Mouse (Mus musculus) heart, embryonic 16.5 days (tissue): ENCODE data around the gene Mrln. TPM values are rescaled to one million over a fixed set of nuclear protein-coding genes. Genes with fewer than 3 reads are reported as not detected.

ENCODE experiments used
- ATAC-seq: fragments of 200-750 bp; cut with Nextera tagmentation; replicated peaks from 2 replicates; pipeline ENCODE4 v1.8.0; 2017; ENCODE audit warnings: moderate number of reproducible peaks; ENCODE audit not compliant: insufficient read depth, low FRiP score; ENCODE audit errors: extremely low read depth
- H3K27ac ChIP-seq: fragments of 300-500 bp; sonication (generic); 2 replicates; pipeline ENCODE4 v1.5.1; 2014; ENCODE audit warnings: mild to moderate bottlenecking, low read length, control low read depth, moderate library complexity
- H3K27me3 ChIP-seq: fragments of 300-500 bp; sonication (generic); 2 replicates; pipeline ENCODE4 v1.6.1; 2014; ENCODE audit warnings: low read length, mixed read lengths; ENCODE audit not compliant: control insufficient read depth, insufficient read depth
- H3K36me3 ChIP-seq: fragments of 300-500 bp; sonication (generic); 2 replicates; pipeline ENCODE4 v1.6.1; 2014; ENCODE audit not compliant: control insufficient read depth, insufficient read depth
- H3K4me1 ChIP-seq: fragments of 300-500 bp; sonication (generic); 2 replicates; pipeline ENCODE4 v1.6.1; 2014; ENCODE audit warnings: low read length, mixed read lengths; ENCODE audit not compliant: control insufficient read depth, insufficient read depth
- H3K4me2 ChIP-seq: fragments of 300-500 bp; sonication (generic); 2 replicates; pipeline ENCODE4 v1.6.1; 2014; ENCODE audit warnings: low read depth, mild to moderate bottlenecking, control low read depth, low read length
- H3K4me3 ChIP-seq: fragments of 300-500 bp; sonication (generic); 2 replicates; pipeline ENCODE4 v1.5.1; 2014; ENCODE audit warnings: mild to moderate bottlenecking, control low read depth, low read length
- H3K9ac ChIP-seq: fragments of 300-500 bp; sonication (generic); 2 replicates; pipeline ENCODE4 v1.6.1; 2014; ENCODE audit warnings: low read length, control low read depth
- H3K9me3 ChIP-seq: fragments of 300-500 bp; sonication (generic); replicated peaks from 2 replicates; pipeline ENCODE4 v1.6.1; 2016; ENCODE audit warnings: low read length; ENCODE audit not compliant: control insufficient read depth
- WGBS: fragments of 180-500 bp; shearing (Covaris S2); extraction: QIAGEN DNeasy Blood & Tissue Kit; methylation state at CpG from one replicate; pipeline ENCODE4 v1.1.7; 2014; 5-methylcytosine and 5-hydroxymethylcytosine counted together
- polyA plus RNA-seq: library from polyadenylated mRNA; unstranded; fragments of >200 nt; fragmentation: Nextera tagmentation; extraction: Ambion mirVana; gene quantifications from 2 replicates; pipeline ENCODE4 v1.2.1, GENCODE M21; 2015

The Mrln gene
- polyA plus RNA-seq, 1 experiment from 2014 or later = 1.9 TPM

GRCm38 (mm10) chr10:70186136-70186535 lies 18.3 kb upstream of the Mrln start:
- no peak for ATAC-seq
- H3K4me3 ChIP-seq = no peak overlapping the region
- H3K4me1 ChIP-seq = peaks cover 28% of the 10 kb centered on the region
- H3K9me3 ChIP-seq = no peaks in the 10 kb centered on the region
- H3K27me3 ChIP-seq = no peaks in the 10 kb centered on the region
- H3K27ac ChIP-seq = no peak overlapping the region
- WGBS = 68% methylated on average over 9 of the region's 9 CpGs
- no peak overlapping the region for H3K4me2 ChIP-seq
- H3K36me3 ChIP-seq = peaks cover 30% of the 10 kb centered on the region
- no peak overlapping the region for H3K9ac ChIP-seq

- H3K4me2 ChIP-seq = no peak overlapping the region
- WGBS = 78% methylated on average over 7 of the region's 7 CpGs
- H3K4me3 ChIP-seq = no peak overlapping the region
- H3K36me3 ChIP-seq = peaks cover 30% of the 10 kb centered on the region
- H3K27me3 ChIP-seq = no peaks in the 10 kb centered on the region
- H3K9ac ChIP-seq = no peak overlapping the region
- H3K9me3 ChIP-seq = no peaks in the 10 kb centered on the region
- H3K4me1 ChIP-seq = peaks cover 24% of the 10 kb centered on the region
- no peak overlapping the region for H3K27ac ChIP-seq
- ATAC-seq = no peak
Measured at GRCm38 (mm10) chr10:70186586-70186985, 17.9 kb upstream of the Mrln start.

GRCm38 (mm10) chr10:70189864-70190263 lies 14.6 kb upstream of the Mrln start:
- ATAC-seq = no peak
- Histone ChIP-seq H3K4me1 (peaks cover 8% of the 10 kb centered on the region), H3K27me3 (no peaks in the 10 kb centered on the region), H3K27ac (no peak overlapping the region), H3K9ac (no peak overlapping the region), H3K36me3 (peaks cover 33% of the 10 kb centered on the region), H3K4me3 (no peak overlapping the region), H3K9me3 (no peaks in the 10 kb centered on the region), H3K4me2 (no peak overlapping the region)
- 81% methylated on average over 13 of the region's 13 CpGs for WGBS

GRCm38 (mm10) chr10:70194283-70194682 lies 10.2 kb upstream of the Mrln start:
- no peaks in the 10 kb centered on the region for H3K27me3 ChIP-seq
- 69% methylated on average over 9 of the region's 9 CpGs for WGBS
- no peak for ATAC-seq

GRCm38 (mm10) chr10:70195279-70195678 lies 9.2 kb upstream of the Mrln start:
- Histone ChIP-seq H3K9ac (no peak overlapping the region), H3K9me3 (no peaks in the 10 kb centered on the region), H3K27me3 (no peaks in the 10 kb centered on the region), H3K36me3 (peaks cover 3% of the 10 kb centered on the region), H3K4me1 (no peaks in the 10 kb centered on the region), H3K4me2 (no peak overlapping the region), H3K27ac (no peak overlapping the region), H3K4me3 (no peak overlapping the region)
- 65% methylated on average over 7 of the region's 7 CpGs for WGBS
- ATAC-seq = no peak

More at GRCm38 (mm10) chr10:70194283-70194682, 10.2 kb upstream of the Mrln start:
- no peaks in the 10 kb centered on the region for H3K9me3 ChIP-seq
- H3K36me3 ChIP-seq = peaks cover 12% of the 10 kb centered on the region
- no peak overlapping the region for H3K27ac ChIP-seq
- no peak overlapping the region for H3K4me2 ChIP-seq
- H3K9ac ChIP-seq = no peak overlapping the region
- no peaks in the 10 kb centered on the region for H3K4me1 ChIP-seq
- H3K4me3 ChIP-seq = no peak overlapping the region

GRCm38 (mm10) chr10:70195786-70196185 lies 8.7 kb upstream of the Mrln start:
- no peaks in the 10 kb centered on the region for H3K9me3 ChIP-seq
- H3K36me3 ChIP-seq = peaks cover 3% of the 10 kb centered on the region; the same call in 1 of the 2 replicates
- H3K4me2 ChIP-seq = no peak overlapping the region
- 50% methylated on average over 7 of the region's 7 CpGs for WGBS
- ATAC-seq = peak; percentile 63
- H3K4me1 ChIP-seq = no peaks in the 10 kb centered on the region
- H3K9ac ChIP-seq = no peak overlapping the region
- no peak overlapping the region for H3K4me3 ChIP-seq
- no peak overlapping the region for H3K27ac ChIP-seq
- H3K27me3 ChIP-seq = no peaks in the 10 kb centered on the region

- 86% methylated on average over 6 of the region's 6 CpGs for WGBS
- H3K27ac ChIP-seq = no peak overlapping the region
- H3K9ac ChIP-seq = no peak overlapping the region
- no peak overlapping the region for H3K4me2 ChIP-seq
- H3K4me1 ChIP-seq = no peaks in the 10 kb centered on the region
- no peak for ATAC-seq
- H3K9me3 ChIP-seq = no peaks in the 10 kb centered on the region
- H3K36me3 ChIP-seq = peaks cover 3% of the 10 kb centered on the region; the same call in 1 of the 2 replicates
- H3K4me3 ChIP-seq = no peak overlapping the region
- H3K27me3 ChIP-seq = no peaks in the 10 kb centered on the region
Measured at GRCm38 (mm10) chr10:70196666-70197065, 7.8 kb upstream of the Mrln start.

- Histone ChIP-seq H3K9ac (no peak overlapping the region), H3K4me3 (no peak overlapping the region), H3K36me3 (peaks cover 3% of the 10 kb centered on the region; the same call in 1 of the 2 replicates), H3K27ac (no peak overlapping the region), H3K4me1 (no peaks in the 10 kb centered on the region), H3K9me3 (no peaks in the 10 kb centered on the region), H3K27me3 (no peaks in the 10 kb centered on the region), H3K4me2 (no peak overlapping the region)
- ATAC-seq = no peak
- 78% methylated on average over 2 of the region's 2 CpGs for whole genome bisulfite sequencing
Measured at GRCm38 (mm10) chr10:70197601-70198000, 6.9 kb upstream of the Mrln start.

GRCm38 (mm10) chr10:70198012-70198411 lies 6.5 kb upstream of the Mrln start:
- no peak overlapping the region for H3K9ac ChIP-seq
- no peak overlapping the region for H3K4me3 ChIP-seq
- no peaks in the 10 kb centered on the region for H3K4me1 ChIP-seq
- 68% methylated on average over 6 of the region's 6 CpGs for WGBS
- ATAC-seq = no peak
- H3K27me3 ChIP-seq = no peaks in the 10 kb centered on the region
- H3K4me2 ChIP-seq = no peak overlapping the region
- peaks cover 3% of the 10 kb centered on the region; the same call in 1 of the 2 replicates for H3K36me3 ChIP-seq
- H3K9me3 ChIP-seq = no peaks in the 10 kb centered on the region
- H3K27ac ChIP-seq = no peak overlapping the region
